Mouse (Mus musculus) kidney, postnatal 4 days (tissue): Measurements from ENCODE around the gene Tgfa.

ENCODE experiments used
- DNase-seq, 2 experiments: peaks; one replicate each; pipeline ENCODE4 v3.0.0; 2021; ENCODE audit warnings: mixed read lengths in 2 of 2

The Tgfa gene

DNA sequence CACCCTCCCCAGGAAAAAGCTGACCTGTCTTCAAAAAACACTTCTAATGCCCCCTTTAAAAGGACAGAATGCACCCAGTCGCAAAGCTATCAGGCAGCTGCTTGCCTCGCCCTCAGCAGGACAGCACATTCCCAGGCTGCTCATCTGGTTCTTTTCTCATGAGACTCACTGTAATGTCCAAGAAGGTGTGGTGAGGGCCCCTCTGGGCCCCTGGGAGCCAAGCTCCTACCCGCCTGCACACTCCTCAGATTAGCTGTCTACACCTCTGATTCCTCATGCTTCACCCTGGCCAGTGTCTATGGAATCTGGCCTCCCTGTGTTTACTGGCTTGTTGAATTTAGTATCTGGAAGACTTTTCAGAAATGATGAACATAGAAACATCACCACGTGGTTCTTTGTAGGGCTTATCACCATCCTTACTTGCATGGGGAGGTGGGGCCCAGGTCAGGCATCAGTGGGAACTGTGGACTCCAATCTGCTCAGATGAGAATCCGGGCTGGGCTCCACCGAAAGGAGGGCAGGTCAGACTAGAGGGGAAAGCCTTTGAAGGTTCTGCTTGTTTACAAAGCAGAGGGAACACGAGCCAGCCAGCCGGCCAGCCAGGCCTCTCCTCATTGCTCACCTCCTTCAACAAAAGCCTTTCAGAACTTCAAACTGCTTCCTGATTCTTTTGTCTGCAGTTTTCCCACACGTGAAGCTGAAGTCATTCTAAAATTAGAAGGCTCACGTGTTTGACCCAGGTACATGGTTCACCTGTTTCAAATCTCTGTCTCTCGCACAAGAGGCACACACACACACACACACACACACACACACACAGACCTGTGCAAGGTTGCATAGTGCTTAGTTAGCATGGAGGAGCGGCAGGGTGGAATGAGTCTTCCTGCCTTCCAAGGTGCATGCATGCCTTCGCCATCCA, 38.7 kb downstream of the Tgfa start:
- peak; percentile 44 to 57 for DNase-seq

DNA sequence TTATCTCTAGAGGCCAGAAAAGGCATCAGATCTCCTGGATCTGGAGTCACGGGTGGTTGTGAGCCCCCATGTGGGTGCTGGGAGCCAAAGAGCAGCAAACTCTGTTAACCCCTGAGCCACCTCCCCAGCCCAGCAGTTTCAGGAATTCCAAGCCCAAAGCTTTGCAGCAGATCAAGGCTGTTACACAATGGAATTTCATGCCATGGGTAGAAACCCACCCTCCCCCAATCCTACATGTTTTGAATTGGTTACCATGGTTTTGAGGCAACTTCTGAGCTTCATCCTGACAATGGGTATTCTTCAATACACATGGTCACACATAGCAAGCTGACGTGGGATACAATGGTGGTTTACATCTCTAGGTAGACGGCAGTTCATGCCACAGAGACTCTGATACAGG, 49.8 kb downstream of the Tgfa start:
- no peak for DNase-seq

- DNase-seq, result no peak
Measured at GRCm38 (mm10) chr6:86245965-86246364, 50.9 kb downstream of the Tgfa start.

GRCm38 (mm10) chr6:86248562-86248961, 53.5 kb downstream of the Tgfa start:
- DNase-seq, result no peak

DNA sequence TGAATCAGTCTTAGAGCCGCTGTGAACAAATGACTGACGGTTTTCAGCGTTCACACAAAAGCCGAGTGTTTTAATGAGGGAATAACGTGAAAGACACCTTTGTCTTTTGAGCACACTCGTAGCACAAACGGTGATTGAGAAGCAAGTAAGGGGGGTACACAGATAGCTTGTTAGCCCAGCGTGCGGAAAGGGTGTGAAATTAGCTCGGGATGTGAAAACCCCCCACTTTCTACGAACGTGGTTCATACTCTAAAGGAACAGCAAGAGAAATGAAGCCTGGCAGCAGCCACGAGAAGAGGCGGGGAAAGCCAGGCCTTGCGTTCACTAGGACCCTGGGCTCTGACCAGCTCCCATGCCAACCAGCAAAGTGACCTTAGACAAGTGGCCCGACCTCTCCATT, 54.0 kb downstream of the Tgfa start:
- no peak for DNase-seq

DNA sequence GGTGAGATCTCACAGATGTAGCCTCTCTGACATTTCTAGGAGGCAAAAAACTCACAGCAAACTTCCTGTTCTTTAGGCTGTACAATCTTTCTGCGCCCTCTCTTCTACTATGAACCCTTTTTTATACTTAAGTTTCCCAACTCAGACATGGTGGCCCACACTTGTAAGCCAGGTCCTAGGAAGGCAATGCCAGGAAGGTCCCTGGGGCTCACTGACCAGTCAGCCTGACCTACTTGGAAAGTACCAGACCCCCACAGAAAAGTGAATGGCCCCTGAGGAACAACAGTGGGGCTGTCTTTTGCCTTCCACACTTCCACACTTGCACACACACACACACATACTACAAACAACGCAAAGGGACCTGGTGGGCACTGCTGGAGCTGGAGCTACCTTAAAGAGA, 55.2 kb downstream of the Tgfa start:
- DNase-seq, result no peak

GRCm38 (mm10) chr6:86250830-86251229, 55.8 kb downstream of the Tgfa start:
- no peak for DNase-seq

GRCm38 (mm10) chr6:86252176-86253125, 57.4 kb downstream of the Tgfa start:
- DNase-seq, result peak; percentile 41 to 58

- peak in 1 of 2 experiments; percentile 31 for DNase-seq
Measured at GRCm38 (mm10) chr6:86255899-86256298, 60.9 kb downstream of the Tgfa start.

GRCm38 (mm10) chr6:86259242-86259641, 64.2 kb downstream of the Tgfa start:
- no peak for DNase-seq

GRCm38 (mm10) chr6:86260322-86261050, 65.5 kb downstream of the Tgfa start:
- DNase-seq, result no peak

DNA sequence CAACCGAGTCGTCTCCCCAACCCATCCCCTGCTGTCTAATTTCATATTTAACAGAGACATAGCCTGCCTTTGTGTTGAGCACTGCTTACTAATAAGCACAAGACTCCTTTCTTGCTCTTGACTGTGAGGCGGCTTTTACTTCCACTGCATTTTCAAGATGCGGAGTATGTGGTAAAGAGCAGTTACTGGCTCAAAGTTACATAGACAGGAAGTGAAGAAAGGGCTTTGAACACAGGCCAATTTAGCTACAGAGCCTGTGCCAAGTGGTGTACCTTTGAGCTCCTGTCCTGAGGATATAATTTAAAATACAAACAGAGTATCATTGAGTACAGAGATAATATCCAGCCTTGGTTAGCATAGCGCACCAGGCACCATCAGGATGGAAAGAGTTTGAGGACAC, 71.8 kb downstream of the Tgfa start:
- no peak for DNase-seq

GRCm38 (mm10) chr6:86270373-86271068, 75.5 kb downstream of the Tgfa start:
- no peak for DNase-seq

GRCm38 (mm10) chr6:86271130-86271529, 76.1 kb downstream of the Tgfa start:
- no peak for DNase-seq

- DNase-seq, result no peak
Measured at GRCm38 (mm10) chr6:86275704-86276103, 80.7 kb downstream of the Tgfa start.

GRCm38 (mm10) chr6:86276816-86277215, 81.8 kb downstream of the Tgfa start:
- DNase-seq, result no peak

- no peak for DNase-seq
Measured at GRCm38 (mm10) chr6:86277620-86278019, 82.6 kb downstream of the Tgfa start.

- DNase-seq, result no peak
Measured at GRCm38 (mm10) chr6:86281573-86282210, 86.7 kb downstream of the Tgfa start.

- no peak for DNase-seq
Measured at GRCm38 (mm10) chr6:86293301-86293700, 98.3 kb downstream of the Tgfa start.

GRCm38 (mm10) chr6:86295451-86295850, 100.4 kb downstream of the Tgfa start:
- DNase-seq, result no peak

- DNase-seq, result no peak
Measured at GRCm38 (mm10) chr6:86296126-86296525, 101.1 kb downstream of the Tgfa start.

DNA sequence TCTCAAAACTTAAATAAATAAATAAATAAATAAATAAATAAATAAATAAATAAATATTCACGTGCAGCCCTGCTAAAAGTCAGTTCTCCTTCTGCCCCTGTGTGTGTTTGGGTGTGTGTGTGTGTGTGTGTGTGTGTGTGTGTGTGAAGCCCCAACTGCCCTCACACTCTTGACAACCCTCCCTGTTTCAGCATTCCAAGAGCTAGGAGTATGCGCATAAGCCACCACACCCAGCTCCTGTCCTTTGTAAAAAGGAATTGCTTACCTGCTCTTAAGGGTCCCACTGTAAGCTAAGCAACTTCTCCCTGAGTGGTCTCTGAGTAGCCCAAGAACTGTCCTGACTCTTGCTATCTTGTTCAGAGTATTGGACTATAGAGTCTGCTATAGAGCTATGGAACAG, 101.9 kb downstream of the Tgfa start:
- no peak for DNase-seq
